7 mouse cellular contexts compared by ENCODE assay signal in the genomic region with DNA sequence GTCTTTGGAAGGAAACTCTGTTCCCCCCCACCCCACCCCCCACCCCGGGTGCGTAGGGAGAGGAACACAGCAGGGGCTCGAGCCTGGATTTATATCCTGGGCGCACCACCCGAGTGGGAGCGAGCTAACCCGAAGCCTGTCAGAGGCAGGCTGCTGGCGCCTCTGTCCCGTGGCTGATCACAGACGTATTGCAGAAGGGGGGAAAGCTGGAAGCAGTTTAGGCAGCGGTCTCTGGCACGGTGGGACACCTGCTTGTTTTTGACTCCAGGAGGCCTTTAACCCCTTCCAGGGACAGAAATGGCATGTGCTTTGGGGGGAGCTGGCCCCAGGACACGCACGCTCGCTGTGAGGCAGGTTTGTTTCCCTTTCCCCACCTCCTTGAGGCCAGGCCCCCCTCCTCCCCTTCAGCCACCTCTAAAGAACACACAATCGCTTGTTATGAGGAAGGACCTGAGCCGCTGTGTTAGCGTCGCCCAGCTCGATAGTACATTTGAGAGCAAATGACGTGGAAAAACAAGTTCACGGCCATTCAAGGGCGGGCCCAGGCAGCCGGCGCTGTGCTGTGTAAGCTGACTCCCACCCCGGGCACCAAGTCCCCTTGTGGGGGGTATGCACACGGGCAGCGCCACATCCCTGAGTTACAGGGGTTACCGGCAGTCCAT. TPM values are rescaled to one million over a fixed set of nuclear protein-coding genes. Genes with fewer than 3 reads are reported as not detected.
DNase-seq lines count a peak whose midpoint lies in the region; ATAC-seq and TF ChIP-seq lines count a peak whose summit lies in the region.

No protein-coding gene starts in this region.

- peak overlapping the region; percentile 39; the same call in 1 of the 2 replicates for H3K27ac ChIP-seq in kidney, embryonic 14.5 days (ENCODE audit: low read depth, low read length)

- H3K4me1 ChIP-seq in E14TG2a.4 (replicated peaks; ENCODE audit: low read depth, low read length) = peaks cover 45% of the 10 kb centered on the region
- H3K4me1 ChIP-seq in kidney, embryonic 14.5 days (ENCODE audit: control insufficient read depth, insufficient read depth, low read length) = peaks cover 39% of the 10 kb centered on the region

- WGBS in kidney, embryonic 14.5 days = 3% methylated on average over 29 of the region's 29 CpGs

- no peaks in the 10 kb centered on the region for H3K36me3 ChIP-seq in E14TG2a.4 (ENCODE audit: insufficient read depth, low read length)
- H3K36me3 ChIP-seq in kidney, embryonic 14.5 days (ENCODE audit: control insufficient read depth, insufficient read depth, low read length) = no peaks in the 10 kb centered on the region

- DNase-seq in Muller cell, postnatal 12 days (ENCODE audit: inconsistent ontology term) = peak; percentile 36
- peak; percentile 84 for DNase-seq in forelimb bud, embryonic 11.5 days (ENCODE audit: low read depth, low spot score)
- no peak for DNase-seq in left cerebral cortex, postnatal 10 days (ENCODE audit: extremely low spot score in 1 of 2, low spot score in 2 of 2)
- DNase-seq in spleen, postnatal 14 days (ENCODE audit: low spot score in 2 of 2) = no peak

- peak overlapping the region; percentile 51 for H3K9ac ChIP-seq in kidney, embryonic 14.5 days (ENCODE audit: low read depth, low read length)

- intact Hi-C loops in left cerebral cortex, postnatal 10 days (cut with DNase I) = no loop called here

- H3K9me3 ChIP-seq in E14TG2a.4 (ENCODE audit: low read length) = no peaks in the 10 kb centered on the region
- H3K9me3 ChIP-seq in kidney, embryonic 14.5 days (ENCODE audit: control insufficient read depth, low read length) = no peaks in the 10 kb centered on the region

- TF ChIP-seq CTCF in E14TG2a.4 (conservative IDR thresholded peaks at IDR 0.05; ENCODE audit: low read length) = no peak

- H3K27me3 ChIP-seq in E14TG2a.4 (ENCODE audit: insufficient read depth, low read length) = peaks cover 64% of the 10 kb centered on the region
- no peaks in the 10 kb centered on the region for H3K27me3 ChIP-seq in kidney, embryonic 14.5 days (ENCODE audit: control insufficient read depth, insufficient read depth, low read length)

- ATAC-seq in kidney, embryonic 14.5 days (ENCODE audit: low FRiP score, low TSS enrichment) = peak; percentile 60
- peak; percentile 68 for ATAC-seq in megakaryocyte progenitor cell, adult 5-6 weeks (replicated peaks; ENCODE audit: poor library complexity)

- H3K4me2 ChIP-seq in kidney, embryonic 14.5 days (replicated peaks; ENCODE audit: low read depth, low read length) = peak overlapping the region; percentile 68

- peak overlapping the region; percentile 59 for H3K4me3 ChIP-seq in E14TG2a.4 (replicated peaks; ENCODE audit: low read length)
- peak overlapping the region; percentile 28 for H3K4me3 ChIP-seq in kidney, embryonic 14.5 days (ENCODE audit: low read length)

RNA-seq across cellular contexts. Expression of gene Wfikkn2, which starts 2.9 kb away (rescaled TPM):
- polyA plus RNA-seq in kidney, embryonic 14.5 days (2014; fragmentation: Nextera tagmentation; extraction: Ambion mirVana) = 0.79 and 1.2 TPM in 2 replicates
- total RNA-seq in megakaryocyte progenitor cell, adult 5-6 weeks (2015) = 0.52 TPM in 1 of 2 replicates, not detected in the other
- 0.21 and 0.27 TPM in 2 replicates for total RNA-seq in megakaryocyte progenitor cell, adult 5-6 weeks (2017)
- total RNA-seq in left cerebral cortex, postnatal 10 days (2021) = 1 to 10 TPM; 1.0 to 1.3 TPM

RNA-seq across cellular contexts. Expression of gene Tob1, which starts 31.6 kb away (rescaled TPM):
- 27.2 and 36.6 TPM in 2 replicates for polyA plus RNA-seq in kidney, embryonic 14.5 days (2014; fragmentation: Nextera tagmentation; extraction: Ambion mirVana)
- 8.3 and 9.4 TPM in 2 replicates for total RNA-seq in megakaryocyte progenitor cell, adult 5-6 weeks (2015)
- total RNA-seq in megakaryocyte progenitor cell, adult 5-6 weeks (2017) = 3.5 and 5.2 TPM in 2 replicates
- total RNA-seq in left cerebral cortex, postnatal 10 days (2021) = 10 to 100 TPM; 29.9 to 30.9 TPM

RNA-seq across cellular contexts. Expression of gene Gm21885, which starts 38.8 kb away (rescaled TPM):
- polyA plus RNA-seq in kidney, embryonic 14.5 days (2014; fragmentation: Nextera tagmentation; extraction: Ambion mirVana) = 1.0 TPM in 1 of 2 replicates, not detected in the other
- total RNA-seq in megakaryocyte progenitor cell, adult 5-6 weeks (2015) = not detected in 2 replicates
- total RNA-seq in megakaryocyte progenitor cell, adult 5-6 weeks (2017) = not detected in 2 replicates
- not detected for total RNA-seq in left cerebral cortex, postnatal 10 days (2021)

Comparison
In these comparisons a context has a peak if more than half of its experiments do, and no peak if none do; other contexts are left out.
1. DNase-seq: peak in Muller cell, postnatal 12 days (single experiment) and forelimb bud, embryonic 11.5 days (single experiment); none in left cerebral cortex, postnatal 10 days (0 of 2) and spleen, postnatal 14 days (0 of 2).